23 mouse cellular contexts compared by ENCODE assay signal in genomic region chr16:21547446-21547845, GRCm38 (mm10).
DNase-seq lines count a peak whose midpoint lies in the region; ATAC-seq and TF ChIP-seq lines count a peak whose summit lies in the region.
"Had no signal": no experiment of that assay in that cellular context is flagged by ENCODE, and none has a peak within 500 bp of the region (broad histone marks: within the 10 kb centered on the region; RNA-seq: fewer than 3 reads in every experiment).

No protein-coding gene starts in this region.

- H3K9ac ChIP-seq in midbrain, postnatal 0 days (replicated peaks; ENCODE audit: low read length, poor library complexity, severe bottlenecking), result no peak overlapping the region
- H3K9ac ChIP-seq in midbrain, embryonic 15.5 days, result no peak overlapping the region
- H3K9ac ChIP-seq: forebrain, embryonic 13.5 days; heart, embryonic 13.5 days; hindbrain, embryonic 12.5 days; hindbrain, embryonic 15.5 days had no signal

- no peaks in the 10 kb centered on the region for H3K27me3 ChIP-seq in midbrain, postnatal 0 days (ENCODE audit: insufficient read depth, low read length)
- H3K27me3 ChIP-seq in midbrain, embryonic 15.5 days (replicated peaks), result no peaks in the 10 kb centered on the region
- H3K27me3 ChIP-seq: forebrain, embryonic 13.5 days; heart, embryonic 13.5 days; hindbrain, embryonic 12.5 days; hindbrain, embryonic 15.5 days had no signal

- no peak overlapping the region for H3K27ac ChIP-seq in midbrain, postnatal 0 days (ENCODE audit: low read depth, low read length)
- H3K27ac ChIP-seq in midbrain, embryonic 15.5 days, result no peak overlapping the region
- H3K27ac ChIP-seq: forebrain, embryonic 10.5 days; forebrain, embryonic 13.5 days; gastrocnemius, adult 2 months; heart, adult 2 months; heart, embryonic 10.5 days; heart, embryonic 13.5 days; hindbrain, embryonic 12.5 days; hindbrain, embryonic 15.5 days had no signal

- WGBS in midbrain, postnatal 0 days, result 40% methylated on average over 5 of the region's 5 CpGs
- WGBS in midbrain, embryonic 15.5 days, result 42% methylated on average over 5 of the region's 5 CpGs

- H3K4me3 ChIP-seq in midbrain, postnatal 0 days (ENCODE audit: low read depth, low read length), result no peak overlapping the region
- H3K4me3 ChIP-seq in midbrain, embryonic 15.5 days, result no peak overlapping the region
- H3K4me3 ChIP-seq: forebrain, embryonic 10.5 days; forebrain, embryonic 13.5 days; gastrocnemius, adult 2 months; heart, adult 2 months; heart, embryonic 10.5 days; heart, embryonic 13.5 days; hindbrain, embryonic 12.5 days; hindbrain, embryonic 15.5 days had no signal

- peaks cover 8% of the 10 kb centered on the region; the same call in 1 of the 2 replicates for H3K36me3 ChIP-seq in midbrain, postnatal 0 days (ENCODE audit: insufficient read depth, low read length)
- no peaks in the 10 kb centered on the region for H3K36me3 ChIP-seq in midbrain, embryonic 15.5 days (replicated peaks)
- H3K36me3 ChIP-seq: forebrain, embryonic 10.5 days had no signal

- intact Hi-C loops in heart, postnatal 36 days (cut with DNase I), result no loop called here

- no peak for ATAC-seq in midbrain, postnatal 0 days (ENCODE audit: low FRiP score)
- ATAC-seq in midbrain, embryonic 15.5 days (replicated peaks), result no peak
- ATAC-seq: activated CD4-positive, CD25-positive, alpha-beta regulatory T cell, adult 4 months; forebrain, embryonic 13.5 days; forebrain, embryonic 16.5 days had no signal

- DNase-seq in heart, adult 11 months, result peak; percentile 5
- DNase-seq in heart, postnatal 36 days, result no peak
- DNase-seq in midbrain, postnatal 0 days (ENCODE audit: low spot score), result peak; percentile 12
- peak; percentile 61 for DNase-seq in retina, postnatal 7 days (ENCODE audit: low read depth, low spot score)
- DNase-seq in right cerebral cortex, postnatal 14 days, result no peak
- DNase-seq: adrenal gland, adult 8-10 months; adrenal gland, postnatal 25 days; cerebellum, adult 11-12 months; cerebellum, adult 9-10 months; cerebellum, postnatal 14 days; gastrocnemius, adult 2 months; gastrocnemius, postnatal 14 days; heart, adult 2 months; heart, postnatal 14 days had no signal

- no peaks in the 10 kb centered on the region for H3K4me1 ChIP-seq in midbrain, postnatal 0 days (ENCODE audit: insufficient read depth, low read length)
- 0 out of 2 replicates have a peak, but pooled peaks cover 2% of the 10 kb centered on the region for H3K4me1 ChIP-seq in midbrain, embryonic 15.5 days
- H3K4me1 ChIP-seq: forebrain, embryonic 10.5 days; forebrain, embryonic 13.5 days; hindbrain, embryonic 12.5 days; hindbrain, embryonic 15.5 days had no signal

- no peak overlapping the region for H3K4me2 ChIP-seq in midbrain, postnatal 0 days (ENCODE audit: low read depth, low read length, poor library complexity, severe bottlenecking)
- H3K4me2 ChIP-seq in midbrain, embryonic 15.5 days, result no peak overlapping the region
- H3K4me2 ChIP-seq: forebrain, embryonic 13.5 days; heart, embryonic 13.5 days; hindbrain, embryonic 12.5 days; hindbrain, embryonic 15.5 days had no signal

- H3K9me3 ChIP-seq in midbrain, postnatal 0 days (ENCODE audit: low read length), result no peaks in the 10 kb centered on the region
- no peaks in the 10 kb centered on the region for H3K9me3 ChIP-seq in midbrain, embryonic 15.5 days
- H3K9me3 ChIP-seq: forebrain, embryonic 10.5 days; forebrain, embryonic 13.5 days; heart, embryonic 10.5 days; heart, embryonic 13.5 days; hindbrain, embryonic 12.5 days; hindbrain, embryonic 15.5 days had no signal

- no peak for TF ChIP-seq CTCF in midbrain, postnatal 0 days (IDR thresholded peaks at IDR 0.05)

Comparison
In these comparisons a context has a peak if more than half of its experiments do, and no peak if none do; other contexts are left out.
1. DNase-seq: peak in heart, adult 11 months (single experiment), midbrain, postnatal 0 days (single experiment) and retina, postnatal 7 days (single experiment); none in heart, postnatal 36 days (0 of 2) and right cerebral cortex, postnatal 14 days (single experiment).